Mouse (Mus musculus): Measurements from ENCODE around the gene Taok2.

- TF ChIP-seq CTCF (IDR thresholded peaks at IDR 0.05; ENCODE audit: low read depth) (no peak), EP300 (optimal IDR thresholded peaks at IDR 0.05) (no peak)
Measured at GRCm38 (mm10) chr7:126881040-126881439, 3.5 kb downstream of the Taok2 start.
